Mouse (Mus musculus): Measurements from ENCODE around the gene Dsp. TPM values are rescaled to one million over a fixed set of nuclear protein-coding genes. Genes with fewer than 3 reads are reported as not detected.

Dsp gene
- polyA plus RNA-seq, 1 experiment from 2014 or later: 5.5 TPM

- Histone ChIP-seq H3K9me3 (ENCODE audit: control insufficient read depth, low read length) (no peaks in the 10 kb centered on the region), H3K27me3 (replicated peaks; ENCODE audit: control insufficient read depth, insufficient read depth, low read length) (no peaks in the 10 kb centered on the region), H3K36me3 (ENCODE audit: control insufficient read depth, insufficient read depth, low read length) (no peaks in the 10 kb centered on the region), H3K4me2 (no peak overlapping the region), H3K27ac (ENCODE audit: low read depth, low read length) (no peak overlapping the region), H3K4me1 (replicated peaks; ENCODE audit: control insufficient read depth, insufficient read depth, low read length) (no peaks in the 10 kb centered on the region), H3K4me3 (ENCODE audit: low read depth, low read length) (no peak overlapping the region), H3K9ac (ENCODE audit: low read depth, low read length) (no peak overlapping the region)
- no peak for DNase-seq (ENCODE audit: low spot score)
- ATAC-seq (replicated peaks; ENCODE audit: low FRiP score): no peak
- 64% methylated on average over 3 of the region's 3 CpGs for WGBS
Observed at GRCm38 (mm10) chr13:38235370-38235769, 84.3 kb downstream of the Dsp start.

- H3K27me3 ChIP-seq (replicated peaks; ENCODE audit: control insufficient read depth, insufficient read depth, low read length): no peaks in the 10 kb centered on the region
- H3K9me3 ChIP-seq (ENCODE audit: control insufficient read depth, low read length): no peaks in the 10 kb centered on the region
- no peak overlapping the region for H3K4me3 ChIP-seq (ENCODE audit: low read depth, low read length)
- no peaks in the 10 kb centered on the region for H3K36me3 ChIP-seq (ENCODE audit: control insufficient read depth, insufficient read depth, low read length)
- H3K27ac ChIP-seq (ENCODE audit: low read depth, low read length): no peak overlapping the region
- H3K4me1 ChIP-seq (replicated peaks; ENCODE audit: control insufficient read depth, insufficient read depth, low read length): no peaks in the 10 kb centered on the region
- H3K4me2 ChIP-seq: no peak overlapping the region
- ATAC-seq (replicated peaks; ENCODE audit: low FRiP score): no peak
- no peak for DNase-seq (ENCODE audit: low spot score)
- WGBS: 77% methylated on average over 5 of the region's 5 CpGs
- H3K9ac ChIP-seq (ENCODE audit: low read depth, low read length): no peak overlapping the region
Observed at GRCm38 (mm10) chr13:38248151-38248550, 97.1 kb downstream of the Dsp start.

Other genes starting within 250 kb of the Dsp start
- 143 and 166 TPM in 2 replicates for gene Ssr1, start 157.1 kb upstream of the Dsp start, polyA plus RNA-seq (2014; fragmentation: Nextera tagmentation; extraction: Ambion mirVana)
- gene Riok1, start 114.3 kb upstream of the Dsp start, polyA plus RNA-seq (2014; fragmentation: Nextera tagmentation; extraction: Ambion mirVana): 48.2 and 48.7 TPM in 2 replicates
- 0.96 and 0.97 TPM in 2 replicates for gene Cage1, start 114.2 kb upstream of the Dsp start, polyA plus RNA-seq (2014; fragmentation: Nextera tagmentation; extraction: Ambion mirVana)
- gene Snrnp48, start 53.6 kb downstream of the Dsp start, polyA plus RNA-seq (2014; fragmentation: Nextera tagmentation; extraction: Ambion mirVana): 32.5 and 40.1 TPM in 2 replicates
- gene Bmp6, start 193.8 kb downstream of the Dsp start, polyA plus RNA-seq (2014; fragmentation: Nextera tagmentation; extraction: Ambion mirVana): 0.27 and 0.57 TPM in 2 replicates

Data from liver, embryonic 11.5 days (tissue).